Mouse (Mus musculus) kidney, adult 11 months (tissue): ENCODE data around the gene Gm7544.
"Not testable (repeated sequence)": the region's sequence is repeated elsewhere in the genome, so short reads cannot be mapped to it uniquely, and the experiment has no call there.

Experiments
- DNase-seq: peaks from one replicate; pipeline ENCODE4 v3.0.0; 2022

Gm7544 gene

DNA sequence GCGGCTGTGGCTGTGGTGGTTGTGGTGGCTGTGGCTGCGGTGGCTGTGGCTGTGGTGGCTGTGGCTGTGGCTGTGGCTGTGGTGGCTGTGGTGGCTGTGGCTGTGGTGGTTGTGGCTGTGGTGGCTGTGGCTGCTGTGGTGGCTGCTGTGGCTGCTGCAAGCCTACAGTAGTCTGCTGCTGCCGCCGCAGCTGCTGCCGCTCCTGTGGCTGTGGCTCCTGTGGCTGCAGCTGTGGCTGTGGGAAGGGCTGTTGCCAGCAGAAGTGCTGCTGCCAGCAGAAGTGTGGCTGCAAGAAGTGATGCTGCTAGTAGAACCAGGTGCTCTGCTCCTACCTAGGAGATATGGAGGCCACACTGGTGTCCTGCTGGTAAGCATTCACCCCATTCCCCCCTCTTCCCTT, 42.4 kb downstream of the Gm7544 start:
- DNase-seq = not testable (repeated sequence)

DNA sequence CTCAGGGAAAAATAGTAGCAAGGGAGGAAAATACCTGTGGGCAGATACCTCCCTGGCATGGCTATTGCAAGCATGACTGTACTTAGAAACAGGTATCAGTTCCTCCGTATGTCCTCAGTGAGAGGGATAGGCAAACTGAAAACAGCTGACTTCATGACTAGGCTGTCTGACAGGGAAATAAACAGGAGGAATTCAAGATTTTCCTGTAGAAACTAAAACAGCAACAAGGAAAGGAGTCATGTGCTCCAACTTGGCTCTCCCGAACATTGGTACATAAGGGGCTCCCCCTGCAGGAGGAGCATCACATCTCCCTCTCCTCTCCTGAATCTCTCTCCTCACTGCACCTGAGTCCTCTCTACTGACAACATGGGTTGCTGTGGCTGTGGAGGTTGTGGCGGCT, 42.8 kb downstream of the Gm7544 start, which contains the start of gene A030005L19Rik:
TSS of gene A030005L19Rik (plus strand) at position 301 of the 400 bp plus-strand sequence.
- DNase-seq = no peak

DNA sequence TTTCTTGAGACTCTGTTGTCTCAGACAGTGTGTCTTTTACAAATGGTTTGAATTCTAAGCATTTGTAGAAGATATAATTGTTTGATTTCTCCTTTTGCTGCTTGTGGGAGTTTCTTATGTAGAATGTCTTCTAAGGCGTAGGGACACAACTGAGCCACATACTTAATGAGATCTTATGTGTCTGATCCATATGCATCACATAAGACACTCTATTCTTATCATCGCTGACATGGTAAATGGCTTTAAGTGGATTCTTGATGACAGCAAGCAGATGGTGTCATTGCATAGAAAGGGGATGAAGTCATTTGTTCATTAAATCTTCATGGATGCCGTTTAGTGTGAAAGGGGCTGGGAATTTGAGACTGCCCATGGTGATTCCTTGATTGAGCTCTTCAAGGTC, 49.9 kb downstream of the Gm7544 start:
- DNase-seq = no peak
